Mouse (Mus musculus) NIH3T3 (cell line): ENCODE data around the gene Tnip3.

Source experiments
- DNase-seq: peaks from one replicate; pipeline ENCODE4 v3.0.0-alpha.2; 2012; ENCODE audit warnings: low read depth

Tnip3 gene

DNA sequence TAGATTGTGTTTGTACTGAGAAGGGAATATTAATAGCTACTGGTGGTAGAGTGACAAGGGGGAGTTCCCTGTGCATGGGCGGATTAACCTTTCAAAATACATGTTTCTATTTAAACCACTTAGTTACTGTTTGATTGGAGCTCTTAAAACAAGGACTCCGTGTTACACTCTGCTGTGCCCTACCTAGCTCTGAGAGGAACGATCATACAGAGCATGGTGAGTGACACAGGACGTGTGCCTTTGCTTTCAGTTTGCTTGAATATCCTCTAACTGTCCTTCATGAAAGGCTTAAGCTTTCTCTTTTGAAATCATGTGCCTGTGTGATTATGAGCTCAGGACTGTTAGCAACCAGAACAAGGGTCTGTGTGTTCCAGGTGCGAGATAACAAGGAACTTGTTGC is at the start of gene Tnip3:
TSS of gene Tnip3 (plus strand) at position 122 of the 400 bp plus-strand sequence.
- no peak for DNase-seq

DNA sequence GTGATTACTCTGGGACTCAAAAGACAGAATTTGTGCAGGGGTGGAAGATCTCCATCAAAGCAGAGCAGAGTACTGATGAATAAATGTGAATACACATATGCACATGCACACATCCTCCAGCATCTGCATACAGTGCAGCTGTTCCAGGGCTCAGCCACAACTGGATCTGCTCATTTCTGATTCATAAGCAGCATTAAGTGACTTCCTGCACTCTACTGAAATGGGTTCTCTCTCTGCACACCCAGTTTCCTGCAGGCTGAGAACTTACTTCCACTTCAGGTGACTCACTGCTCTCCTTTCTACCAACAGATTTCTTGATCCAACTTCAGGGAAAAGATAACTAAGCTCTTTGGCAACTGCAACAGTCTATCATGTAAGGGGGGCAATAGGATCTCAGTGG is 26.3 kb upstream of the Tnip3 start:
- no peak for DNase-seq

DNA sequence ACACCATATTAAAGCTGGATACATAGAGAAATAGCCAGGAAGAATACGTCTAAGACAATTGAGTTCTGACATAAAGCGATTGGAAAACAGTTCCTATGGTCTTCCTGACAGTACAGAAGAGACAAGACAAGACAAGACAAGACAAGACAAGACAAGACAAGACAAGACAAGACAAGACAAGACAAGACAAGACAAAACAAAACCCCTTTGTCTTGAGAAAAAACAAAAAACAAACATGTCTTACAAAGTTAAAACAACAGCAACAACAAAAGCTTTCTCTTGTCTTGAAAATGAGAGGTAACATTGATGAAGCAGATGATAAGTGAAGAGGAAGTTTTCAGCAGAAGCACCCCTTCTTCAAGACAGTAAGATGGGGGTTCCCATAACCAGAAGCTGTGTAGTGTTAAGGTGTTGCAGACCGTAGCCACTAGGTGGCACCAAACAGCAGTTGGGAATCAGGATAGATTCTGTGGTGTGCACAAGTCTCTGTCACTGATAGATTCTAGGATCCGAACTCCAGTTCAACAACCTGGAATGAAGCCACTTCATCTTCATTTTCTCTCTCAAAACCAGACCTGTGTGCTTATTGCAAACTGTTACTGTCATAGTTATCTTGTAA is 15.0 kb upstream of the Tnip3 start:
- DNase-seq, result peak; percentile 84

DNA sequence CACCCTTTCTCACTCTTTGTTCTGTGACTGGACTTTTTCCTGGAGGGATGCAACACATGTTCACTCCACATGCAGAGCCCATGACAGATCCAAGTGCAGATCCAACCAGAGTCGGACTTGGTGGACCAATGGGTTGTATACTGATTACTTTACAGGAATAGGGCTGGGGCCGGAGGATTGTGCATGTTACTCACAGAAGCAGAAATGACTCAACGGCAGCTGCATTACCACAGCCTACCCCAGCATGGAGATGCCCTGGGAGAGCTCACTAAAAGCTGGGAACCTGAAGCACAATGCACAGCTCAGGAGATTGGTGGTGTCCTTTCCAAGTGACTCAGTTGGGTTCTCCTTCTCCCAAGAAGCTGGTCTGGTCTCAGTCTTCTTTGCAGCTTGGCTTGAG is 11.3 kb upstream of the Tnip3 start:
- no peak for DNase-seq

GRCm38 (mm10) chr6:65516759-65517158 is 8.4 kb upstream of the Tnip3 start:
- DNase-seq, result no peak

DNA sequence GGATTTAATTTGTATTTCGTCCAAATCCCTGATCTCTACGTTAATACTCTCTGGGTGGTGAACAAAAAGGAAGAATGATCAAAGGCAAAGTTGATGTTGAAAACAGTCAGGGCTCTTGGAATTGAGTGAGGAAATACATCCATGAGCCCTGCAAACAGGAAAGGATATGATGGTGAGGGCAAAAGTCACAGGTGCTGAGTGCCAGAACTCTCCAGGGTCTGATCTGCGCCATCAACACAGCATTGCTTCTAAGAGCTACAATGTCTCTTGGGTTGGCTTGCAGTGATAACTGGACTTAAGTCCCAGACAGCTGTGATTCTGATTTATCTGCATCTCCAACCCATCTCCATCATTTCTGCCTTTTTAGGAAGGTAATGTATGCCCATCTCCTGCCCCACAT is 4.3 kb upstream of the Tnip3 start:
- no peak for DNase-seq

DNA sequence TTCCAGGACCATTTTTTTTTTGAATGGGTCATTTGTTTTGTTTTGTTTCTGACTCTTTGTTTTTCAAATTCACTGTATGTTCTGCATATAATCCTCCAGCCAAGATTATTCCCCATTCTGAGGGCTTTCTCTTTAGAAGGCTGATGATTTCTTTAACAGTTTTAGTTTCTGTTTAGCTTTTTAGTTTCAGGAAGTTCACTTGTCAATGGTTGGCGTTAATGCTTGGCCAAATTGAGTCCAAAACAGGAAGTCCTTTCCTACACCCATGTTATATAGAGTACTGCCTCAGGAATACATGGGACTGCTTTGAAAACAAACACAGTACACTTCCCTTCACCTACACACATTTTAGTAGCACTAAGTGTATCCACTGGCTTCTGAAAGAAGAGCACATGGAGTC is 2.8 kb downstream of the Tnip3 start:
- DNase-seq, result no peak

- no peak for DNase-seq
Measured at GRCm38 (mm10) chr6:65531232-65531848, 6.2 kb downstream of the Tnip3 start.

GRCm38 (mm10) chr6:65533687-65534086 is 8.6 kb downstream of the Tnip3 start:
- no peak for DNase-seq

GRCm38 (mm10) chr6:65537327-65537884 is 12.3 kb downstream of the Tnip3 start:
- no peak for DNase-seq

- no peak for DNase-seq
Measured at GRCm38 (mm10) chr6:65538022-65538652, 13.0 kb downstream of the Tnip3 start.

GRCm38 (mm10) chr6:65538921-65539320 is 13.8 kb downstream of the Tnip3 start:
- no peak for DNase-seq

GRCm38 (mm10) chr6:65540138-65540537 is 15.0 kb downstream of the Tnip3 start:
- DNase-seq, result no peak

DNA sequence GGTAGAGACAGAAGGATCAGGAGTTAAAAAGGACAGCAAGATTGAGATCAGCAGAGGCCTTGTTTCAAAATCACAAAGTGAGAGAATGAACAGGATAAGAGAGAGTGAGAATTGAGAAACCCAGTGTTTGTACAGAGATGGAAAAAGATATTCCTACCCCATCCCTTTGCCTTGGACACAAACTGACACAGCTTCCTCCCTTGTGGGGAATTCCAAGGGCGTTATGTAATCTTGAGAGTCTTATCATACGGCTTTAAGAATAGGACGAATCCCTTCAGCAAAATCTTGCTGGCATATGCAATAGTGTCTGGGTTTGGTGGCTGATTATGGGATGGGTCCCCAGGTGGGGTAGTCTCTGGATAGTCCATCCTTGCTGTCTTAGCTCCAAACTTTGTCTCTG is 16.0 kb downstream of the Tnip3 start:
- DNase-seq, result no peak

DNA sequence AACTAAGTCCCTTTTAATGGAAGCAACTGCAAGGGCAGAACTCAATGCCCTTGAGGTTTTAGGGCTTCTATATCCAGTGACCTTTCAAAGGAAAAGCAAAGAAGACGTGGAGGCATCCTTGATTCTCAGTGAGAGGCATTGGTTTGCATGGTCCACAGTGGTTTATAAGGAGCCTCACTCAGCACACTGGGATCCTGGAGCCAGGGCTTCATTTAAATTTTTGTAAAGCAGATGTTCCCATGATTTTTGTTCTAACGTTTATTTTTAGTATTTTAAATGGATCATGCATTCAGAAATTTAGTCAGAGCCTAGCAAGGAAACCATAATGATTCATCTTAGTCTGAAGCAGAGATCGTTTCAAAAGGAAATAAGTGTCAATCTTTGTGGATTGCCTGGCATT is 17.3 kb downstream of the Tnip3 start:
- no peak for DNase-seq

GRCm38 (mm10) chr6:65542913-65543312 is 17.8 kb downstream of the Tnip3 start:
- no peak for DNase-seq

GRCm38 (mm10) chr6:65563887-65564656 is 39.0 kb downstream of the Tnip3 start:
- DNase-seq, result no peak

GRCm38 (mm10) chr6:65564657-65565039 is 39.5 kb downstream of the Tnip3 start:
- DNase-seq, result no peak

DNA sequence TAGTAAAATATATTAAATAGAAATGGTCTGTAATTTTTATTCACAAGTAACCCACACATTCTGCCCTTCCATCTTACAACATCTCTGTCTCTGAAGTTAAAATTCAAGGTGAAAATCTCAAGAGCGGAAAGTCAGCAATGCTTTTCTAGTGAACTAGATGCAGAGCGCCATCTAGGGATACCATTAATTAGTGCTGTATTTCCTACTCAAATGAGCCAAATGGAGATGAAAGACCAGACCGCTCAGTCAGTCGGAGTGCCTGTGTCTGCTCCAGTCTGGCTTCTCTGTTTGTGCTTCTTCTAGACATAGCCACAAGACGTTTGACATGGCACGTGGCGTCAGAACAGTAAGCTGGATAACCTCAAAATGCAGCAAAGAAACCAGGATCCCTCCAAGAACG is 44.6 kb downstream of the Tnip3 start:
- peak; percentile 41 for DNase-seq

DNA sequence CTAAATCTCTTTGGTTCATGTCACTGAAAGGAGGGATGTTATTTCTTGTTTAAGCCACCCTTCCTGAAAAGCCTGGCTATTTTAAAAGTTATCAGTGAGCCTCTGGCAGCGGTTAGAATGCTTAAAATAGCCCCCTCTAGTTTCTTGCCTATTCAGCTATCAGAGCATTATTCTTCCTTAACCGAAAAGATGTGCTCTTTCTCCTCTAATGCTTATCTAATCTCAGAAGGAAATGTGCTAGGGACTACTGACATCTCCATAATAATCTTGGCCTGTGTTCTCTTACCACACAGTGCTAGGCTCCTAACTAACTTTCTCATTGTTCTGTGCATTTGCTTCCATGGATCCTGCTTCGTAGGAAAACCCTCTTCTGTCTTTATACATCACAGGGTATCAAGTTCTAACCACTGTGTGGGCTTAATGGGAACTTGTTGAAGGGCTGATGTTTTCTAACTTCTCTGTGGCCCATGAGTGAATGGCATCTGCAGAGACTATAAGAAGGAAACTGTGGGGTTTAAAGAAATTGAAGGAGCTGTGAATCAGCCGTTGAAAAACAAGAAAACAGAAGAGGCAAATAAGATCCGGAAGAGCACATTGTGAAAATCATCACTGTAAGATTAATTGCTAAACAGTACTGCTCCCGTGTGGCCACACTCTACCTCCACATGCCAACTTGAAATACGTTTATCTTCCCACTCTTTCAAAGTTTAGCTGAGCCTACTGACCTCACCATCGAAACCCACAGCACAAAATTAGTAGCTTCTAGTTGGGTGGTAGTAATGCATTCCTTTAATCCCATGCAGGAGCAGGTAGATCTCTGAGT is 53.2 kb downstream of the Tnip3 start:
- no peak for DNase-seq

GRCm38 (mm10) chr6:65583029-65583428 is 57.9 kb downstream of the Tnip3 start:
- no peak for DNase-seq

- DNase-seq, result peak; percentile 45
Measured at GRCm38 (mm10) chr6:65584870-65585332, 59.8 kb downstream of the Tnip3 start.
